Mouse (Mus musculus) kidney, embryonic 16.5 days (tissue): ENCODE results near the gene Qk. TPM values are rescaled to one million over a fixed set of nuclear protein-coding genes. Genes with fewer than 3 reads are reported as not detected.

Experiments
- ATAC-seq: fragments of 200-750 bp; cut with Nextera tagmentation; 2 replicates; pipeline ENCODE4 v1.8.0; 2017; ENCODE audit warnings: moderate TSS enrichment; ENCODE audit not compliant: low FRiP score, low TSS enrichment
- H3K27ac ChIP-seq: fragments of 300-500 bp; sonication (generic); 2 replicates; pipeline ENCODE4 v1.5.1; 2014; ENCODE audit warnings: low read length
- H3K27me3 ChIP-seq: fragments of 300-500 bp; sonication (generic); 2 replicates; pipeline ENCODE4 v1.6.1; 2014; ENCODE audit warnings: low read length, control low read depth, mixed read lengths; ENCODE audit not compliant: insufficient read depth
- H3K36me3 ChIP-seq: fragments of 300-500 bp; sonication (generic); 2 replicates; pipeline ENCODE4 v1.6.1; 2014; ENCODE audit warnings: low read length, control low read depth, mixed read lengths; ENCODE audit not compliant: insufficient read depth
- H3K4me1 ChIP-seq: fragments of 300-500 bp; sonication (generic); 2 replicates; pipeline ENCODE4 v1.6.1; 2014; ENCODE audit warnings: low read length, control low read depth, mixed read lengths; ENCODE audit not compliant: insufficient read depth
- H3K4me2 ChIP-seq: fragments of 300-500 bp; sonication (generic); replicated peaks from 2 replicates; pipeline ENCODE4 v1.6.1; 2014; ENCODE audit warnings: low read depth, low read length
- H3K4me3 ChIP-seq: fragments of 300-500 bp; sonication (generic); 2 replicates; pipeline ENCODE4 v1.5.1; 2014; ENCODE audit warnings: mild to moderate bottlenecking, low read length
- H3K9ac ChIP-seq: fragments of 300-500 bp; sonication (generic); replicated peaks from 2 replicates; pipeline ENCODE4 v1.6.1; 2014; ENCODE audit warnings: low read length
- H3K9me3 ChIP-seq: fragments of 300-500 bp; sonication (generic); 2 replicates; pipeline ENCODE4 v1.6.1; 2016; ENCODE audit warnings: low read length, control low read depth
- WGBS: fragments of 180-500 bp; shearing (Covaris S2); extraction: QIAGEN DNeasy Blood & Tissue Kit; methylation state at CpG from one replicate; pipeline ENCODE4 v1.1.7; 2014; 5-methylcytosine and 5-hydroxymethylcytosine counted together
- polyA plus RNA-seq: library from polyadenylated mRNA; unstranded; fragments of >200 nt; fragmentation: Nextera tagmentation; extraction: Ambion mirVana; gene quantifications from 2 replicates; pipeline ENCODE4 v1.2.1, GENCODE M21; 2015

Qk gene
- polyA plus RNA-seq, 1 experiment from 2014 or later: 22.5 TPM

- Histone ChIP-seq H3K27me3 (no peaks in the 10 kb centered on the region), H3K4me1 (peaks cover 10% of the 10 kb centered on the region), H3K9me3 (no peaks in the 10 kb centered on the region), H3K4me2 (no peak overlapping the region), H3K9ac (no peak overlapping the region), H3K36me3 (no peaks in the 10 kb centered on the region), H3K27ac (no peak overlapping the region), H3K4me3 (no peak overlapping the region)
- ATAC-seq: no peak
- WGBS: 90% methylated on average over 9 of the region's 9 CpGs
Observed at GRCm38 (mm10) chr17:10328544-10329100, 9.0 kb upstream of the Qk start.

GRCm38 (mm10) chr17:10327584-10328210 is 8.0 kb upstream of the Qk start:
- WGBS: 79% methylated on average over 5 of the region's 5 CpGs
- Histone ChIP-seq H3K9me3 (no peaks in the 10 kb centered on the region), H3K27ac (no peak overlapping the region), H3K36me3 (no peaks in the 10 kb centered on the region), H3K4me1 (peaks cover 15% of the 10 kb centered on the region), H3K9ac (no peak overlapping the region), H3K4me2 (no peak overlapping the region), H3K27me3 (no peaks in the 10 kb centered on the region), H3K4me3 (no peak overlapping the region)
- ATAC-seq: no peak

- 75% methylated on average over 3 of the region's 3 CpGs for WGBS
- no peak overlapping the region for H3K27ac ChIP-seq
- no peak overlapping the region for H3K4me2 ChIP-seq
- H3K27me3 ChIP-seq: no peaks in the 10 kb centered on the region
- H3K9me3 ChIP-seq: no peaks in the 10 kb centered on the region
- peaks cover 19% of the 10 kb centered on the region for H3K4me1 ChIP-seq
- H3K36me3 ChIP-seq: no peaks in the 10 kb centered on the region
- no peak for ATAC-seq
- no peak overlapping the region for H3K9ac ChIP-seq
- H3K4me3 ChIP-seq: no peak overlapping the region
Observed at GRCm38 (mm10) chr17:10326596-10327045, 7.0 kb upstream of the Qk start.

GRCm38 (mm10) chr17:10325921-10326320 is 6.3 kb upstream of the Qk start:
- peaks cover 26% of the 10 kb centered on the region for H3K4me1 ChIP-seq
- no peak overlapping the region for H3K4me2 ChIP-seq
- no peak overlapping the region for H3K4me3 ChIP-seq
- WGBS: 93% methylated on average over 4 of the region's 4 CpGs
- no peak overlapping the region for H3K9ac ChIP-seq
- ATAC-seq: no peak
- H3K27ac ChIP-seq: no peak overlapping the region
- no peaks in the 10 kb centered on the region for H3K9me3 ChIP-seq
- no peaks in the 10 kb centered on the region for H3K36me3 ChIP-seq
- no peaks in the 10 kb centered on the region for H3K27me3 ChIP-seq

- H3K36me3 ChIP-seq: no peaks in the 10 kb centered on the region
- H3K27me3 ChIP-seq: no peaks in the 10 kb centered on the region
- no peaks in the 10 kb centered on the region for H3K9me3 ChIP-seq
- no peak overlapping the region for H3K9ac ChIP-seq
- no peak overlapping the region for H3K4me3 ChIP-seq
- no peak for ATAC-seq
- H3K27ac ChIP-seq: no peak overlapping the region
- H3K4me1 ChIP-seq: peaks cover 26% of the 10 kb centered on the region
- H3K4me2 ChIP-seq: no peak overlapping the region; the same call in 1 of the 2 replicates
- 84% methylated on average over 4 of the region's 4 CpGs for WGBS
Observed at GRCm38 (mm10) chr17:10321754-10322153, 2.1 kb upstream of the Qk start.

GRCm38 (mm10) chr17:10321092-10321491 is 1.4 kb upstream of the Qk start:
- Histone ChIP-seq H3K4me2 (peak overlapping the region; percentile 42), H3K9ac (no peak overlapping the region), H3K27ac (no peak overlapping the region), H3K4me3 (peak overlapping the region; percentile 15; the same call in 1 of the 2 replicates), H3K4me1 (peaks cover 30% of the 10 kb centered on the region), H3K27me3 (no peaks in the 10 kb centered on the region), H3K9me3 (no peaks in the 10 kb centered on the region), H3K36me3 (no peaks in the 10 kb centered on the region)
- 52% methylated on average over 1 of the region's 1 CpGs for WGBS
- ATAC-seq: no peak

GRCm38 (mm10) chr17:10320456-10320790 is 769 bp upstream of the Qk start:
- ATAC-seq: no peak
- H3K36me3 ChIP-seq: no peaks in the 10 kb centered on the region
- H3K9me3 ChIP-seq: no peaks in the 10 kb centered on the region
- H3K27ac ChIP-seq: peak overlapping the region; percentile 99
- 7% methylated on average over 10 of the region's 10 CpGs for WGBS
- H3K4me2 ChIP-seq: peak overlapping the region; percentile 64
- H3K4me1 ChIP-seq: peaks cover 30% of the 10 kb centered on the region
- no peaks in the 10 kb centered on the region for H3K27me3 ChIP-seq
- peak overlapping the region; percentile 97 for H3K4me3 ChIP-seq
- H3K9ac ChIP-seq: peak overlapping the region; percentile 98

- WGBS: 0% methylated on average over 13 of the region's 46 CpGs
- no peak for ATAC-seq
- H3K4me2 ChIP-seq: peak overlapping the region; percentile 64
- H3K27me3 ChIP-seq: no peaks in the 10 kb centered on the region
- no peaks in the 10 kb centered on the region for H3K9me3 ChIP-seq
- no peaks in the 10 kb centered on the region for H3K36me3 ChIP-seq
- peak overlapping the region; percentile 97 for H3K4me3 ChIP-seq
- H3K27ac ChIP-seq: peak overlapping the region; percentile 99
- peak overlapping the region; percentile 98 for H3K9ac ChIP-seq
- H3K4me1 ChIP-seq: peaks cover 32% of the 10 kb centered on the region
Observed at GRCm38 (mm10) chr17:10319431-10319684, 296 bp downstream of the Qk start.

- WGBS: 0% methylated on average over 43 of the region's 153 CpGs
- Histone ChIP-seq H3K27me3 (no peaks in the 10 kb centered on the region), H3K9me3 (no peaks in the 10 kb centered on the region), H3K27ac (peak overlapping the region; percentile 99), H3K9ac (peak overlapping the region; percentile 98), H3K4me1 (peaks cover 31% of the 10 kb centered on the region), H3K4me2 (peak overlapping the region; percentile 64), H3K4me3 (peak overlapping the region; percentile 97), H3K36me3 (no peaks in the 10 kb centered on the region)
- peak; percentile 69 for ATAC-seq
Observed at GRCm38 (mm10) chr17:10318561-10319430, 858 bp downstream of the Qk start.
